Mouse (Mus musculus) stomach, postnatal 0 days (tissue): ENCODE data around the gene Pum1.

Experiments
- CTCF ChIP-seq: IDR thresholded peaks from 2 replicates; pipeline ENCODE4 v1.5.1; 2016; ENCODE audit warnings: antibody characterized with exemption, low read depth, mild to moderate bottlenecking, moderate library complexity
- EP300 ChIP-seq: optimal IDR thresholded peaks from 2 replicates; pipeline ENCODE3; 2016; ENCODE audit warnings: antibody characterized with exemption

DNA sequence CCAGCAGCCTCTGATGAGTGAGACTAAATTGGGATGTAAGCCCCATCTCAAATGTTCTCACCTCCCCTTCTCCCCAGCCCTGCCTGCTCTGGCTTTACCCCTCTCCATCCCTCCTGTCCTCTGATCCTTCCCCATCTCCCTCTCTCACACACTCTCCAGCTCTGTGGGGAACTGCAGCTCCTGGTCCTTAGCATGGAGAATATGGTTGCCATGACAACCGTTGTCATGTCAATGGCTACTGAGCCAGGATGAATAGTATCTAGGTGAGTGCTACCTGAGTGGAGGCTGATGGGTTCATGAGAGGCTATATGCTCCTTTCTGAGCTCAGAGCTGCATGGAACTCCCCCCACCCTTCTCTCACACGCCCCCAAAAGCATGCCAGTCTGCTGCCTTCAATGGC is 150.8 kb downstream of the Pum1 start:
- TF ChIP-seq CTCF, result no peak
- TF ChIP-seq EP300, result no peak
